35 mouse cellular contexts compared by ENCODE assay signal in genomic region chr1:118969409-118969808, GRCm38 (mm10).
A peak's percentile ranks its signal among the peaks of the same experiment; 100 is the strongest.
DNase-seq lines count a peak whose midpoint lies in the region; ATAC-seq and TF ChIP-seq lines count a peak whose summit lies in the region.
"Had no signal": no experiment of that assay in that cellular context is flagged by ENCODE, and none has a peak within 500 bp of the region (broad histone marks: within the 10 kb centered on the region; RNA-seq: fewer than 3 reads in every experiment).

No protein-coding gene starts in this region.

- DNase-seq in forebrain, embryonic 10.5 days (ENCODE audit: extremely low spot score, low spot score), result no peak
- DNase-seq in lung, embryonic 14.5 days, result no peak
- DNase-seq in lung, postnatal 25 days (ENCODE audit: low spot score), result no peak
- peak; percentile 50 for DNase-seq in retina, postnatal 1 day
- no peak for DNase-seq in retina, embryonic 14.5 days (ENCODE audit: low spot score)
- DNase-seq in stomach, postnatal 0 days (ENCODE audit: low spot score), result no peak
- DNase-seq: adrenal gland, adult 2 months; adrenal gland, postnatal 36 days; cerebellum, adult 18-20 months; cerebellum, postnatal 25 days; gastrocnemius, postnatal 10 days; kidney, adult 18-20 months; kidney, postnatal 25 days; liver; lung, adult 2 months; lung, postnatal 14 days; right cerebral cortex, postnatal 25 days; thymus, adult 18-20 months; thymus, postnatal 25 days had no signal

- peaks cover 13% of the 10 kb centered on the region for H3K9me3 ChIP-seq in forebrain, embryonic 10.5 days
- no peaks in the 10 kb centered on the region for H3K9me3 ChIP-seq in forebrain, embryonic 16.5 days (ENCODE audit: control insufficient read depth, low read length)
- H3K9me3 ChIP-seq in lung, embryonic 14.5 days (ENCODE audit: low read depth, low read length), result no peaks in the 10 kb centered on the region
- no peaks in the 10 kb centered on the region for H3K9me3 ChIP-seq in stomach, postnatal 0 days (ENCODE audit: control insufficient read depth, low read length)
- H3K9me3 ChIP-seq: embryonic facial prominence, embryonic 12.5 days; heart, embryonic 15.5 days; neural tube, embryonic 13.5 days had no signal

- H3K27me3 ChIP-seq in forebrain, embryonic 10.5 days (ENCODE audit: poor library complexity, severe bottlenecking), result no peaks in the 10 kb centered on the region
- no peaks in the 10 kb centered on the region for H3K27me3 ChIP-seq in forebrain, embryonic 16.5 days (replicated peaks; ENCODE audit: control insufficient read depth, insufficient read depth, low read length)
- H3K27me3 ChIP-seq in lung, embryonic 14.5 days (ENCODE audit: insufficient read depth, low read length), result no peaks in the 10 kb centered on the region
- no peaks in the 10 kb centered on the region for H3K27me3 ChIP-seq in stomach, postnatal 0 days (ENCODE audit: control insufficient read depth, insufficient read depth, low read length)
- H3K27me3 ChIP-seq: embryonic facial prominence, embryonic 12.5 days; forebrain, embryonic 12.5 days; heart, embryonic 15.5 days; kidney, embryonic 15.5 days; neural tube, embryonic 13.5 days had no signal

- ATAC-seq in forebrain, embryonic 16.5 days, result no peak
- peak; percentile 21; the same call in 1 of the 2 replicates for ATAC-seq in lung, embryonic 14.5 days (ENCODE audit: insufficient read depth)
- ATAC-seq in stomach, postnatal 0 days (ENCODE audit: low FRiP score, low TSS enrichment), result peak; percentile 20; the same call in 1 of the 2 replicates
- no peak for ATAC-seq in monocyte, adult 5-6 weeks (replicated peaks; ENCODE audit: insufficient number of reproducible peaks, low FRiP score, low TSS enrichment, poor library complexity, severe bottlenecking)
- ATAC-seq: activated CD4-positive, CD25-positive, alpha-beta regulatory T cell, adult 4 months; CD4-positive, CD25-positive, alpha-beta regulatory T cell, adult 4 months; inflammation-experienced regulatory T-cells, adult 6 months had no signal

- H3K9ac ChIP-seq in forebrain, embryonic 16.5 days (replicated peaks; ENCODE audit: low read depth, low read length), result no peak overlapping the region
- H3K9ac ChIP-seq in lung, embryonic 14.5 days, result no peak overlapping the region
- no peak overlapping the region for H3K9ac ChIP-seq in stomach, postnatal 0 days (ENCODE audit: low read length)
- H3K9ac ChIP-seq: embryonic facial prominence, embryonic 12.5 days; forebrain, embryonic 12.5 days; heart, embryonic 15.5 days; hindbrain, embryonic 14.5 days; kidney, embryonic 15.5 days; liver, embryonic 14.5 days; neural tube, embryonic 13.5 days had no signal

- H3K4me2 ChIP-seq in forebrain, embryonic 16.5 days (ENCODE audit: low read length), result no peak overlapping the region
- no peak overlapping the region for H3K4me2 ChIP-seq in lung, embryonic 14.5 days
- no peak overlapping the region for H3K4me2 ChIP-seq in stomach, postnatal 0 days (replicated peaks; ENCODE audit: low read depth)
- H3K4me2 ChIP-seq: embryonic facial prominence, embryonic 12.5 days; forebrain, embryonic 12.5 days; heart, embryonic 15.5 days; hindbrain, embryonic 14.5 days; kidney, embryonic 15.5 days; midbrain, embryonic 11.5 days; neural tube, embryonic 13.5 days had no signal

- H3K4me3 ChIP-seq in forebrain, embryonic 10.5 days, result no peak overlapping the region
- no peak overlapping the region for H3K4me3 ChIP-seq in forebrain, embryonic 16.5 days (replicated peaks; ENCODE audit: low read length)
- H3K4me3 ChIP-seq in lung, embryonic 14.5 days (ENCODE audit: low read depth, low read length), result no peak overlapping the region
- no peak overlapping the region for H3K4me3 ChIP-seq in stomach, postnatal 0 days (ENCODE audit: low read depth, low read length)
- H3K4me3 ChIP-seq: embryonic facial prominence, embryonic 12.5 days; erythroblast, embryonic 14.5 days; forebrain, embryonic 12.5 days; heart, embryonic 15.5 days; kidney, embryonic 15.5 days; left cerebral cortex, adult 2 months; myocyte; neural tube, embryonic 13.5 days had no signal

- peak overlapping the region; percentile 3; the same call in 1 of the 2 replicates for H3K27ac ChIP-seq in forebrain, embryonic 10.5 days
- H3K27ac ChIP-seq in forebrain, embryonic 16.5 days (ENCODE audit: low read length), result no peak overlapping the region
- no peak overlapping the region for H3K27ac ChIP-seq in lung, embryonic 14.5 days (ENCODE audit: low read depth)
- H3K27ac ChIP-seq in stomach, postnatal 0 days (replicated peaks), result no peak overlapping the region
- H3K27ac ChIP-seq: embryonic facial prominence, embryonic 12.5 days; forebrain, embryonic 12.5 days; heart, embryonic 15.5 days; hindbrain, embryonic 14.5 days; kidney, embryonic 15.5 days; left cerebral cortex, adult 2 months; liver, embryonic 14.5 days; neural tube, embryonic 13.5 days had no signal

- no peak for TF ChIP-seq EP300 in stomach, postnatal 0 days (optimal IDR thresholded peaks at IDR 0.05)

- no peak for TF ChIP-seq CTCF in lung, embryonic 14.5 days (IDR thresholded peaks at IDR 0.05; ENCODE audit: low read depth)
- no peak for TF ChIP-seq CTCF in stomach, postnatal 0 days (IDR thresholded peaks at IDR 0.05; ENCODE audit: low read depth)

- peaks cover 9% of the 10 kb centered on the region for H3K4me1 ChIP-seq in forebrain, embryonic 10.5 days
- no peaks in the 10 kb centered on the region for H3K4me1 ChIP-seq in forebrain, embryonic 16.5 days (replicated peaks; ENCODE audit: control insufficient read depth, insufficient read depth, low read length)
- H3K4me1 ChIP-seq in lung, embryonic 14.5 days (ENCODE audit: insufficient read depth), result no peaks in the 10 kb centered on the region
- H3K4me1 ChIP-seq in stomach, postnatal 0 days (replicated peaks; ENCODE audit: control insufficient read depth, insufficient read depth), result no peaks in the 10 kb centered on the region
- H3K4me1 ChIP-seq: embryonic facial prominence, embryonic 12.5 days; forebrain, embryonic 12.5 days; heart, embryonic 15.5 days; kidney, embryonic 15.5 days had no signal

- peaks cover 75% of the 10 kb centered on the region for H3K36me3 ChIP-seq in forebrain, embryonic 10.5 days (replicated peaks)
- no peaks in the 10 kb centered on the region for H3K36me3 ChIP-seq in forebrain, embryonic 16.5 days (ENCODE audit: control insufficient read depth, insufficient read depth)
- H3K36me3 ChIP-seq in lung, embryonic 14.5 days (ENCODE audit: insufficient read depth), result peaks cover 18% of the 10 kb centered on the region; the same call in 1 of the 2 replicates
- H3K36me3 ChIP-seq in stomach, postnatal 0 days (ENCODE audit: control insufficient read depth, insufficient read depth, low read length), result no peaks in the 10 kb centered on the region
- H3K36me3 ChIP-seq: heart, embryonic 15.5 days; neural tube, embryonic 13.5 days had no signal

- 87% methylated on average over 11 of the region's 11 CpGs for WGBS in forebrain, embryonic 10.5 days
- 75% methylated on average over 11 of the region's 11 CpGs for WGBS in forebrain, embryonic 16.5 days
- 75% methylated on average over 11 of the region's 11 CpGs for WGBS in lung, embryonic 14.5 days
- 79% methylated on average over 11 of the region's 11 CpGs for WGBS in stomach, postnatal 0 days

Comparison
In these comparisons a context has a peak if more than half of its experiments do, and no peak if none do; other contexts are left out.
1. ATAC-seq: peak in lung, embryonic 14.5 days (single experiment) and stomach, postnatal 0 days (single experiment); none in forebrain, embryonic 16.5 days (single experiment) and monocyte, adult 5-6 weeks (single experiment).